In the genomic region with DNA sequence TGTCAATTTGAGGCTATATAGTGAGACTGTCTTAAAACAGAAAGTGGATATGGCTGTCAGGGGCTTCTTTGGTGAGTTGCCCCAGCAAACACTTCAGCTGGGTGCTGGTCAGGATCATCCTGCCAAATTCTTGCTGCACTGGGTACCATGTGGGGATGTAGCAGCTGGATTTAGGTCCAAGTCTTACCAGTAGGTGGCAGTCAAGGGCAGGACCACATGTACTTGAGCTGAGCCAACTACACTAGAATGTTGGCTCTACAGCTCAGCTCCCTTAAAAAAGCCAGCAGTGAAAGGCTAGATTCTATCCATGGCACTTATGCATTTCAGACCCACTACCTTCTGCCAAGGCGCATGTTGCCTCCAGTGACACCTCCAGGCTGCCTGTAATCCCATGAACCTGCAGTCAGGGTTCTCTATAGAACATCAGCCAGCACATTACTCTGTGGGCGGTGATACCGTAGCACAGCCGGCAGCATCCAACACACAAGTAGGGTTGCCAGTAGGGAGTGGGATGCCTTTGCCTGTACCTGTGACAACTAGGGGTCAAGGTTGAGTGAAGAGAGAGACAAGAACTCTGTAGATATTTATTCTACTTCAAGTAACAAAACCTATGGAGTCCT, we compare ENCODE assay signal across 8 mouse cellular contexts. TPM values are rescaled to one million over a fixed set of nuclear protein-coding genes. Genes with fewer than 3 reads are reported as not detected.
A peak's percentile ranks its signal among the peaks of the same experiment; 100 is the strongest.
DNase-seq lines count a peak whose midpoint lies in the region; ATAC-seq and TF ChIP-seq lines count a peak whose summit lies in the region.

No protein-coding gene starts in this region.

- H3K4me3 ChIP-seq in heart, embryonic 12.5 days: no peak overlapping the region
- no peak overlapping the region for H3K4me3 ChIP-seq in hindbrain, postnatal 0 days (ENCODE audit: low read length)

- no peak for ATAC-seq in heart, embryonic 12.5 days (ENCODE audit: insufficient number of reproducible peaks, low FRiP score)
- peak; percentile 86 for ATAC-seq in hindbrain, postnatal 0 days

- 67% methylated on average over 4 of the region's 4 CpGs for WGBS in heart, embryonic 12.5 days
- 64% methylated on average over 4 of the region's 4 CpGs for WGBS in hindbrain, postnatal 0 days

- no peak overlapping the region for H3K9ac ChIP-seq in heart, embryonic 12.5 days
- no peak overlapping the region for H3K9ac ChIP-seq in hindbrain, postnatal 0 days (replicated peaks; ENCODE audit: low read length)

- TF ChIP-seq CTCF in hindbrain, postnatal 0 days (IDR thresholded peaks at IDR 0.05; ENCODE audit: low read depth): peak; percentile 92

- no peaks in the 10 kb centered on the region for H3K27me3 ChIP-seq in heart, embryonic 12.5 days (replicated peaks)
- H3K27me3 ChIP-seq in hindbrain, postnatal 0 days (ENCODE audit: insufficient read depth, low read length): no peaks in the 10 kb centered on the region

- no peak overlapping the region for H3K4me2 ChIP-seq in heart, embryonic 12.5 days
- no peak overlapping the region for H3K4me2 ChIP-seq in hindbrain, postnatal 0 days (ENCODE audit: low read depth, low read length)

- H3K27ac ChIP-seq in heart, embryonic 12.5 days (ENCODE audit: poor library complexity, severe bottlenecking): no peak overlapping the region
- H3K27ac ChIP-seq in hindbrain, postnatal 0 days: no peak overlapping the region

- no peaks in the 10 kb centered on the region for H3K9me3 ChIP-seq in heart, embryonic 12.5 days (replicated peaks)
- no peaks in the 10 kb centered on the region for H3K9me3 ChIP-seq in hindbrain, postnatal 0 days (ENCODE audit: low read length)

- H3K36me3 ChIP-seq in heart, embryonic 12.5 days: peaks cover 20% of the 10 kb centered on the region
- H3K36me3 ChIP-seq in hindbrain, postnatal 0 days (ENCODE audit: insufficient read depth, low read length): peaks cover 14% of the 10 kb centered on the region; the same call in 1 of the 2 replicates

- peak; percentile 96 for DNase-seq in heart, adult 11 months
- peak; percentile 72 for DNase-seq in cerebellum, adult 9-10 months
- DNase-seq in frontal cortex, postnatal 10 days (ENCODE audit: low spot score in 2 of 2): peak; percentile 55 to 73
- peak; percentile 90 for DNase-seq in hindbrain, postnatal 0 days (ENCODE audit: low spot score)
- peak; percentile 64 to 76 for DNase-seq in left cerebral cortex, postnatal 10 days (ENCODE audit: extremely low spot score in 1 of 2, low spot score in 2 of 2)
- DNase-seq in mesoderm, embryonic 11.5 days (ENCODE audit: low read depth, low spot score): peak; percentile 87
- DNase-seq in right cerebral cortex, postnatal 4 days: peak; percentile 72

- intact Hi-C loops in left cerebral cortex, postnatal 10 days (cut with DNase I): loop anchor here (5.0 to 10.0 kb wide), 2 partner anchors 90 to 117 kb away; partner anchors contain the start of gene Bhlhe23

- peaks cover 6% of the 10 kb centered on the region; the same call in 1 of the 2 replicates for H3K4me1 ChIP-seq in heart, embryonic 12.5 days (replicated peaks)
- H3K4me1 ChIP-seq in hindbrain, postnatal 0 days (ENCODE audit: insufficient read depth, low read length): no peaks in the 10 kb centered on the region

RNA-seq across cellular contexts. Expression of gene Tcfl5, which starts 15.0 kb away (rescaled TPM):
- polyA plus RNA-seq in heart, embryonic 12.5 days (2016; fragmentation: Nextera tagmentation; extraction: Ambion mirVana): 0.13 TPM in 1 of 2 replicates, not detected in the other
- total RNA-seq in hindbrain, postnatal 0 days (2014; rRNA removed): 5.8 and 7.2 TPM in 2 replicates
- polyA plus RNA-seq in hindbrain, postnatal 0 days (2015; fragmentation: Nextera tagmentation; extraction: Ambion mirVana): 0.91 and 1.0 TPM in 2 replicates
- 1 to 10 TPM; 4.1 to 5.6 TPM for total RNA-seq in left cerebral cortex, postnatal 10 days (2021)

RNA-seq across cellular contexts. Expression of gene Dido1, which starts 52.3 kb away (rescaled TPM):
- 23.6 and 24.2 TPM in 2 replicates for polyA plus RNA-seq in heart, embryonic 12.5 days (2016; fragmentation: Nextera tagmentation; extraction: Ambion mirVana)
- 35.7 and 36.3 TPM in 2 replicates for total RNA-seq in hindbrain, postnatal 0 days (2014; rRNA removed)
- 21.7 and 22.8 TPM in 2 replicates for polyA plus RNA-seq in hindbrain, postnatal 0 days (2015; fragmentation: Nextera tagmentation; extraction: Ambion mirVana)
- 10 to 100 TPM; 56.0 to 56.3 TPM for total RNA-seq in left cerebral cortex, postnatal 10 days (2021)

RNA-seq across cellular contexts. Expression of gene Gid8, which starts 52.4 kb away (rescaled TPM):
- 45.3 and 47.8 TPM in 2 replicates for polyA plus RNA-seq in heart, embryonic 12.5 days (2016; fragmentation: Nextera tagmentation; extraction: Ambion mirVana)
- 43.2 and 51.1 TPM in 2 replicates for total RNA-seq in hindbrain, postnatal 0 days (2014; rRNA removed)
- polyA plus RNA-seq in hindbrain, postnatal 0 days (2015; fragmentation: Nextera tagmentation; extraction: Ambion mirVana): 45.5 TPM in 2 replicates
- total RNA-seq in left cerebral cortex, postnatal 10 days (2021): 10 to 100 TPM; 62.4 to 66.6 TPM

RNA-seq across cellular contexts. Expression of gene Col9a3, which starts 59.9 kb away (rescaled TPM):
- 34.0 and 36.8 TPM in 2 replicates for polyA plus RNA-seq in heart, embryonic 12.5 days (2016; fragmentation: Nextera tagmentation; extraction: Ambion mirVana)
- total RNA-seq in hindbrain, postnatal 0 days (2014; rRNA removed): 82.0 and 98.9 TPM in 2 replicates
- 90.1 and 95.8 TPM in 2 replicates for polyA plus RNA-seq in hindbrain, postnatal 0 days (2015; fragmentation: Nextera tagmentation; extraction: Ambion mirVana)
- total RNA-seq in left cerebral cortex, postnatal 10 days (2021): 10 to 100 TPM; 23.4 to 26.5 TPM
